Mouse (Mus musculus) embryonic facial prominence, embryonic 10.5 days (tissue): ENCODE data around the gene 2010111I01Rik. TPM values are rescaled to one million over a fixed set of nuclear protein-coding genes. Genes with fewer than 3 reads are reported as not detected.
A peak's percentile ranks its signal among the peaks of the same experiment; 100 is the strongest.

ENCODE experiments used
- DNase-seq: peaks from one replicate; pipeline ENCODE4 v3.0.0-alpha.2; 2017; ENCODE audit warnings: low spot score
- H3K27ac ChIP-seq: fragments of 300-500 bp; sonication (generic); replicated peaks from 2 replicates; pipeline ENCODE4 v1.5.1; 2016; ENCODE audit warnings: mild to moderate bottlenecking
- H3K27me3 ChIP-seq: fragments of 300-500 bp; sonication (generic); replicated peaks from 2 replicates; pipeline ENCODE4 v1.6.1; 2016; ENCODE audit warnings: low read depth, mild to moderate bottlenecking; ENCODE audit not compliant: poor library complexity, severe bottlenecking
- H3K36me3 ChIP-seq: fragments of 300-500 bp; sonication (generic); replicated peaks from 2 replicates; pipeline ENCODE4 v1.6.1; 2016; ENCODE audit warnings: mild to moderate bottlenecking, moderate library complexity
- H3K4me1 ChIP-seq: fragments of 300-500 bp; sonication (generic); 2 replicates; pipeline ENCODE4 v1.6.1; 2016
- H3K4me3 ChIP-seq: fragments of 300-500 bp; sonication (generic); 2 replicates; pipeline ENCODE4 v1.5.1; 2016; ENCODE audit warnings: mild to moderate bottlenecking, moderate library complexity
- H3K9me3 ChIP-seq: fragments of 300-500 bp; sonication (generic); 2 replicates; pipeline ENCODE4 v1.6.1; 2016; ENCODE audit warnings: mild to moderate bottlenecking
- WGBS: fragments of 180-500 bp; shearing (Covaris S2); methylation state at CpG from one replicate; pipeline ENCODE4 v1.1.7; 2016; 5-methylcytosine and 5-hydroxymethylcytosine counted together
- polyA plus RNA-seq: library from polyadenylated mRNA; unstranded; fragments of >200 nt; fragmentation: Nextera tagmentation; extraction: Ambion mirVana; gene quantifications from 2 replicates; pipeline ENCODE4 v1.2.1, GENCODE M21; 2016

Gene 2010111I01Rik
- polyA plus RNA-seq, 1 experiment from 2014 or later = 88.8 TPM

GRCm38 (mm10) chr13:63010345-63011090 is 45.8 kb downstream of the 2010111I01Rik start:
- no peak for DNase-seq
- WGBS = 86% methylated on average over 2 of the region's 2 CpGs
- Histone ChIP-seq H3K36me3 (no peaks in the 10 kb centered on the region), H3K9me3 (no peaks in the 10 kb centered on the region), H3K27ac (no peak overlapping the region), H3K27me3 (no peaks in the 10 kb centered on the region), H3K4me1 (no peaks in the 10 kb centered on the region), H3K4me3 (no peak overlapping the region)

- H3K4me3 ChIP-seq = no peak overlapping the region
- H3K27ac ChIP-seq = no peak overlapping the region
- no peaks in the 10 kb centered on the region for H3K9me3 ChIP-seq
- 90% methylated on average over 1 of the region's 1 CpGs for WGBS
- no peak for DNase-seq
- no peaks in the 10 kb centered on the region for H3K27me3 ChIP-seq
- H3K4me1 ChIP-seq = no peaks in the 10 kb centered on the region
- no peaks in the 10 kb centered on the region for H3K36me3 ChIP-seq
Observed at GRCm38 (mm10) chr13:63014353-63014752, 49.7 kb downstream of the 2010111I01Rik start.

DNA sequence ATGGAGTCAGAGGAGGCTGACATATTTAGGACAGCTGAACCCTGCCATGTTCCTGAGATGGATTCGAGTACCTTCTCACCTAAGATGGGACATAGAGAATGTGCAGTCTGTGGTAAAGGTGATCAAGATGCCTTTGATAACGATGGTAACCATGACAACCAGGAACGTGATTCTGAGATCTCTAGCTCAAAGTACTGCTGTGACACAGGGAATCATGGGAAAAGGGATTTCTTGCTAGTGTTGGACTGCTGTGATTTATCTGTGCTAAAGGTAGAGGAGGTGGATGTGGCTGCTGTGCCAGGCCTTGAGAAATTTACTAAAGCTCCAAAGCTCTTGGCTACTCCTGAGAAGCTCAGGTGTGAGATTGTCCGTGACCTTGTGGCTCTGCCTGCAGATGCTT is 50.7 kb downstream of the 2010111I01Rik start:
- Histone ChIP-seq H3K9me3 (no peaks in the 10 kb centered on the region), H3K27ac (no peak overlapping the region), H3K36me3 (no peaks in the 10 kb centered on the region), H3K27me3 (no peaks in the 10 kb centered on the region), H3K4me1 (no peaks in the 10 kb centered on the region), H3K4me3 (no peak overlapping the region)
- 82% methylated on average over 4 of the region's 4 CpGs for WGBS
- no peak for DNase-seq

DNA sequence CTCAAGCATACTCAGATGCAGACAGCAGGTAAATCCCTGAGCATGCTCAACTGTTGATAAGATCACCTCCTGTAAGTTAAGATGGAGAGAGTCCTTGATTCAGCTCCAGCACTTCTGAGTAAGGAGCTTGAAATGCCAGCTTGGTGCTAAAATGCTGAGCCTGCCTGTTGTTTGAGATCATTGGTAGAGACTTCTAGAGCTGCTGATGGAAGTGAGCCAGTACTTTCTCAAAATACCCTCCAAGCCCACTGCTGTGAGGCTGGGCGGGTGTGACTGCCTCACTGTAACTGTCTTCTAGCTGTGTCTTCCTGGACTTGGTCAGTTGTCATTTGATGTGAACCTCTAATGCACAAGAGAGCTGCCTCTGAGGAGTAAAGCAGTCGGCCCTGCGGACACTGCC is 51.4 kb downstream of the 2010111I01Rik start:
- Histone ChIP-seq H3K4me3 (no peak overlapping the region), H3K27me3 (no peaks in the 10 kb centered on the region), H3K27ac (no peak overlapping the region), H3K4me1 (no peaks in the 10 kb centered on the region), H3K36me3 (no peaks in the 10 kb centered on the region), H3K9me3 (no peaks in the 10 kb centered on the region)
- DNase-seq = no peak
- 91% methylated on average over 3 of the region's 3 CpGs for WGBS

- WGBS = 73% methylated on average over 7 of the region's 7 CpGs
Observed at GRCm38 (mm10) chr13:63023243-63024217, 58.8 kb downstream of the 2010111I01Rik start.

DNA sequence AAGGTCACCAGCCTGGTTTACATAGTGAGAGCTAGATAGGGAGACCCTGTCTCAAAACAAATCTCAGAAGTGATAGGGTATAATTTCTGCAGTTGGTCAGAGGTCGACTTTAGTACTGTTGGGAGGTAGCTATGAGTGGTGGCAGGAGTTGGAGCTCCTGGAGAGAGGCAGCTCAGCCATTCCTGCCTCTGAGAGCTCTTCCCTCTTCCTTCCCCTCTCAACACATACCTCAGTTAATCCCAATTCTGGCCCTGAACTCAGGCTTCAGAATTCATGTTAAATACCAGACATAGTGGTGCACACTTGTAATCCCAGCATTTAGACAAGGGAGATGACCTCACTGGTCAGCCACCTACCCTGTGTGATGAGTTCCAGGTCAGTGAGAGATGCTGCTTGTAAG is 65.3 kb downstream of the 2010111I01Rik start:
- no peak for DNase-seq
- Histone ChIP-seq H3K4me3 (no peak overlapping the region), H3K4me1 (no peaks in the 10 kb centered on the region), H3K27ac (no peak overlapping the region), H3K9me3 (no peaks in the 10 kb centered on the region), H3K36me3 (no peaks in the 10 kb centered on the region), H3K27me3 (no peaks in the 10 kb centered on the region)
- 57% methylated on average over 1 of the region's 1 CpGs for WGBS

More at GRCm38 (mm10) chr13:63023243-63024217, 58.8 kb downstream of the 2010111I01Rik start:
- Histone ChIP-seq H3K4me1 (peaks cover 8% of the 10 kb centered on the region; the same call in 1 of the 2 replicates), H3K9me3 (no peaks in the 10 kb centered on the region), H3K27ac (no peak overlapping the region), H3K4me3 (no peak overlapping the region), H3K36me3 (no peaks in the 10 kb centered on the region), H3K27me3 (no peaks in the 10 kb centered on the region)
- peak; percentile 17 for DNase-seq

DNA sequence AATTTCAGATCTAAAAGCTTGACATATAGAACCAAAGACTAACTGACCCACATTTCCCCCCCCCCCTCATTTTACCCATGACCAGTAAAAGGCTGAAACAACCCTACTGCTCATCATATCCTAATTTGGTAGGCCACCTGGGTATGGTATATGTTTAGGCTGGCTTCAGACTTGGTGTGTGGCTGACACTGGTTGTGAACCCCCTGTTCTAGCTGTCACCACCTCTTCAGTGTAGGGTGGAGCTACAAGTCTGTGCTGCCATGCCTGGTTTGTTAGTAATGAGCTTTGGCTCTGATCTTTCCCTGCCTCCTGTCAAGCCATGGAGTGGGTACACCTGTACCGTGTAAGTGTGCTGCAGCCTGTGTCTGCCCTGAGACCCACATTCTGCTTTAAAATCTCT is 66.6 kb downstream of the 2010111I01Rik start:
- no peak overlapping the region for H3K4me3 ChIP-seq
- no peaks in the 10 kb centered on the region for H3K9me3 ChIP-seq
- no peak for DNase-seq
- no peaks in the 10 kb centered on the region for H3K36me3 ChIP-seq
- H3K27me3 ChIP-seq = no peaks in the 10 kb centered on the region
- 92% methylated on average over 1 of the region's 1 CpGs for WGBS
- no peak overlapping the region for H3K27ac ChIP-seq
- H3K4me1 ChIP-seq = no peaks in the 10 kb centered on the region

GRCm38 (mm10) chr13:63032304-63032830 is 67.7 kb downstream of the 2010111I01Rik start:
- WGBS = 90% methylated on average over 5 of the region's 5 CpGs
- no peak for DNase-seq
- Histone ChIP-seq H3K27ac (no peak overlapping the region), H3K27me3 (no peaks in the 10 kb centered on the region), H3K9me3 (no peaks in the 10 kb centered on the region), H3K4me1 (no peaks in the 10 kb centered on the region), H3K4me3 (no peak overlapping the region), H3K36me3 (no peaks in the 10 kb centered on the region)

GRCm38 (mm10) chr13:63032958-63033357 is 68.3 kb downstream of the 2010111I01Rik start:
- H3K27me3 ChIP-seq = no peaks in the 10 kb centered on the region
- H3K4me3 ChIP-seq = no peak overlapping the region
- H3K4me1 ChIP-seq = peaks cover 3% of the 10 kb centered on the region; the same call in 1 of the 2 replicates
- WGBS = 82% methylated on average over 8 of the region's 8 CpGs
- H3K27ac ChIP-seq = no peak overlapping the region
- DNase-seq = no peak
- H3K9me3 ChIP-seq = no peaks in the 10 kb centered on the region
- no peaks in the 10 kb centered on the region for H3K36me3 ChIP-seq

DNA sequence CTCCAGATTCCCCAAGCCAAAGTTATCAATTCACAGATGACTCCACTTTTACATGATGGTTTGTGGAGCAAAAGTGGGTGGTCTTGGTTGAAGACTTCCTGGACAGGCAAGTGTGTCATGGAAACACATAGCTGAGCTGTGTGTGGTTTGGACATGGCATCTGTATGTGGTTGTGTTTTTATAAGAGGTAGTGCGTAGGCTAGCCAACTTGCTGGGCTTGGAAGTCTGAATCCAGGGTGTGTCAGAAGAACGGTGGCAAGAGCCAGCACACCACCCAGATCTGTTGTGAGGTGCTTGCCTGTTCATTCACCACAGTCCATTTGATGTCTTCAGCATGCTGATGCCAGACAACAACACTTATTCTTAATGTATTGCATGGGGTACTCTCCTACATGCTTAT is 68.7 kb downstream of the 2010111I01Rik start:
- H3K27ac ChIP-seq = no peak overlapping the region
- H3K9me3 ChIP-seq = no peaks in the 10 kb centered on the region
- H3K4me1 ChIP-seq = peaks cover 4% of the 10 kb centered on the region; the same call in 1 of the 2 replicates
- H3K36me3 ChIP-seq = no peaks in the 10 kb centered on the region
- 96% methylated on average over 2 of the region's 2 CpGs for WGBS
- H3K27me3 ChIP-seq = no peaks in the 10 kb centered on the region
- no peak for DNase-seq
- no peak overlapping the region for H3K4me3 ChIP-seq

- 76% methylated on average over 4 of the region's 4 CpGs for WGBS
- Histone ChIP-seq H3K9me3 (no peaks in the 10 kb centered on the region), H3K27ac (no peak overlapping the region), H3K27me3 (no peaks in the 10 kb centered on the region), H3K4me3 (no peak overlapping the region), H3K36me3 (no peaks in the 10 kb centered on the region), H3K4me1 (peaks cover 4% of the 10 kb centered on the region; the same call in 1 of the 2 replicates)
- DNase-seq = no peak
Observed at GRCm38 (mm10) chr13:63034666-63035065, 70.0 kb downstream of the 2010111I01Rik start.

DNA sequence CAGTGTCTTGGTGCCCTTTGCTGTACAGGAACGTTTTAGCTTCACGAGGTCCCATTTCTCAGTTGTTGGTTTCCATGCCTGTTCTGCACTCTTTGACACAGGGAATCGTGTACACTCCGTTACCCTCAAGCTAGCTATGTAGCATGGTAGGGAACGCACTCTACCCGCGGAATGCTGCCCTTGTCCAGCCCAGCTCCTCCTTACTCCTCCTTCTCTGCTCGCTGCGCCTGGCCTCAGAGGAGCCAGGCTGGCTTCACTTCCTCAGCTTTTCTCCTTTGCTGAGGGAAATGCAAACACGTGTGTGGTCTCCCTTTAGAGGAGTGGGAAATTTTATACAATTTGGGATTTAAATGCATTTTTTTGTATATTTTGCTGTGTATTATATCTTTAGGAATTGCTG is 73.2 kb downstream of the 2010111I01Rik start:
- Histone ChIP-seq H3K9me3 (no peaks in the 10 kb centered on the region), H3K36me3 (no peaks in the 10 kb centered on the region), H3K27ac (no peak overlapping the region), H3K4me1 (peaks cover 4% of the 10 kb centered on the region; the same call in 1 of the 2 replicates), H3K4me3 (no peak overlapping the region), H3K27me3 (no peaks in the 10 kb centered on the region)
- WGBS = 58% methylated on average over 10 of the region's 10 CpGs
- no peak for DNase-seq
